Mouse (Mus musculus) thymus, adult 2 months (tissue): ENCODE data around the gene Blvrb. TPM values are rescaled to one million over a fixed set of nuclear protein-coding genes. Genes with fewer than 3 reads are reported as not detected.

Source experiments
- DNase-seq: peaks from one replicate; pipeline ENCODE4 v3.0.0; 2021
- H3K27ac ChIP-seq: fragments of 200-500 bp; 2 replicates; pipeline ENCODE4 v1.5.1; 2012; ENCODE audit warnings: low read length, control low read depth; ENCODE audit not compliant: control insufficient read depth, insufficient read depth
- H3K27me3 ChIP-seq: fragments of 200-500 bp; 2 replicates; pipeline ENCODE4 v1.6.1; 2012; ENCODE audit warnings: mild to moderate bottlenecking, low read length, moderate library complexity, mixed read lengths; ENCODE audit not compliant: control insufficient read depth, insufficient read depth
- H3K36me3 ChIP-seq: fragments of 200-500 bp; 2 replicates; pipeline ENCODE4 v1.6.1; 2012; ENCODE audit warnings: mild to moderate bottlenecking, low read length, moderate library complexity; ENCODE audit not compliant: control insufficient read depth, insufficient read depth
- H3K4me1 ChIP-seq: fragments of 200-500 bp; replicated peaks from 2 replicates; pipeline ENCODE4 v1.6.1; 2012; ENCODE audit warnings: low read length; ENCODE audit not compliant: control insufficient read depth, insufficient read depth
- H3K4me3 ChIP-seq: fragments of 200-500 bp; 2 replicates; pipeline ENCODE4 v1.5.1; 2012; ENCODE audit warnings: mild to moderate bottlenecking, low read length, control low read depth, moderate library complexity; ENCODE audit not compliant: control insufficient read depth, insufficient read depth
- CTCF ChIP-seq: fragments of 200-500 bp; IDR thresholded peaks from 2 replicates; pipeline ENCODE4 v1.5.1; 2012; ENCODE audit warnings: mild to moderate bottlenecking, control low read depth, low read length, moderate library complexity, borderline replicate concordance; ENCODE audit not compliant: control insufficient read depth, poor library complexity, insufficient read depth; ENCODE audit errors: extremely low read depth
- POLR2A ChIP-seq: fragments of 200-500 bp; IDR thresholded peaks from 2 replicates; pipeline ENCODE4 v1.6.1; 2012; ENCODE audit warnings: mild to moderate bottlenecking, low read length, control low read depth, moderate library complexity; ENCODE audit not compliant: control insufficient read depth, poor library complexity, insufficient read depth; ENCODE audit errors: extremely low read depth
- WGBS: fragments of 180-500 bp; shearing (Covaris S2); methylation state at CpG from one replicate; pipeline ENCODE4 v1.1.7; 2018; 5-methylcytosine and 5-hydroxymethylcytosine counted together
- polyA plus RNA-seq: library from polyadenylated mRNA; depleted of rRNA; stranded (reverse); fragments of >200 nt; gene quantifications from 2 replicates; pipeline ENCODE4 v1.2.3, GENCODE M21; 2012

Blvrb gene
- polyA plus RNA-seq, 1 experiment: 50.8 TPM

GRCm38 (mm10) chr7:27473156-27473834 is 25.5 kb downstream of the Blvrb start, which contains the start of gene Sertad3:
Gene Sertad3 (plus strand): TSS chr7:27473768.
- TF ChIP-seq CTCF (0 out of 2 replicates have a peak, but pooled peaks have one; percentile 39), POLR2A (peak; percentile 46)
- peak within 1 kb of the TSS; percentile 77 for H3K27ac ChIP-seq
- DNase-seq: peak; percentile 97
- H3K27me3 ChIP-seq: no peaks in the 10 kb centered on the region
- H3K36me3 ChIP-seq: peaks cover 9% of the 10 kb centered on the region; the same call in 1 of the 2 replicates
- H3K4me3 ChIP-seq: peak within 1 kb of the TSS; percentile 57
- under 1% methylated on average over 36 of the region's 36 CpGs for WGBS
- no peaks in the 10 kb centered on the region for H3K4me1 ChIP-seq

GRCm38 (mm10) chr7:27473835-27474489 is 26.2 kb downstream of the Blvrb start:
- no peak for DNase-seq
- H3K4me1 ChIP-seq: no peaks in the 10 kb centered on the region
- H3K4me3 ChIP-seq: peak overlapping the region; percentile 57
- H3K27me3 ChIP-seq: no peaks in the 10 kb centered on the region
- peak overlapping the region; percentile 77 for H3K27ac ChIP-seq
- peaks cover 9% of the 10 kb centered on the region; the same call in 1 of the 2 replicates for H3K36me3 ChIP-seq
- WGBS: under 1% methylated on average over 34 of the region's 34 CpGs
- TF ChIP-seq POLR2A (no peak), CTCF (no peak)

- Histone ChIP-seq H3K27ac (peak overlapping the region; percentile 77), H3K27me3 (no peaks in the 10 kb centered on the region), H3K4me3 (peak overlapping the region; percentile 57), H3K36me3 (peaks cover 9% of the 10 kb centered on the region; the same call in 1 of the 2 replicates), H3K4me1 (no peaks in the 10 kb centered on the region)
- under 1% methylated on average over 23 of the region's 23 CpGs for WGBS
- TF ChIP-seq CTCF: peak; percentile 42; the same call in 1 of the 2 replicates
- no peak for TF ChIP-seq POLR2A
- peak; percentile 93 for DNase-seq
These were observed 26.7 kb downstream of the Blvrb start for GRCm38 (mm10) chr7:27474490-27474954.

GRCm38 (mm10) chr7:27475596-27475995 is 27.8 kb downstream of the Blvrb start:
- 98% methylated on average over 2 of the region's 2 CpGs for WGBS
- no peak overlapping the region for H3K4me3 ChIP-seq
- no peaks in the 10 kb centered on the region for H3K27me3 ChIP-seq
- TF ChIP-seq POLR2A (no peak), CTCF (no peak)
- no peak for DNase-seq
- H3K4me1 ChIP-seq: no peaks in the 10 kb centered on the region
- H3K36me3 ChIP-seq: peaks cover 9% of the 10 kb centered on the region; the same call in 1 of the 2 replicates
- H3K27ac ChIP-seq: no peak overlapping the region

DNA sequence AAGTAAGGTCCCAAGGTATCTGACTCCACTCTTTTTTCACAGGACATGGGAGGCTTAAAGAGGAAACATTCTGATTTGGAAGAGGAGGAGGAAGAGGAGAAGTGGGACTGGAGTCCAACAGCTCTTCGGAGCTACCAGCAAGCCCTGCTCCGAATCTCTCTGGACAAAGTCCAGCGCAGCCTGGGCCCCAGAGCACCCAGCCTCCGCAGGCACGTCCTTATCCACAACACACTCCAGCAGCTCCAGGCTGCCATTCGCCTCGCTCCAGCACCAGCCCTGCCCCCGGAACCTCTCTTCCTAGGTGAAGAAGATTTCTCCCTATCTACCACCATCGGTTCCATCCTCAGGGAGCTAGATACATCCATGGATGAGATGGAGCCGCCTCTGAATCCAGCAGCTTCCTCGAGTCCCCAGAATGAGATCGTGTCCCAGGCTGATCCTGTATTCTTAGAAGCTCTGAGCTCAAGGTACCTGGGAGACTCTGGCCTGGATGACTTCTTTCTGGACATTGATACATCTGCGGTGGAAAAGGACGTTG is 28.4 kb downstream of the Blvrb start:
- H3K27me3 ChIP-seq: no peaks in the 10 kb centered on the region
- H3K4me1 ChIP-seq: no peaks in the 10 kb centered on the region
- H3K4me3 ChIP-seq: no peak overlapping the region
- H3K36me3 ChIP-seq: peaks cover 9% of the 10 kb centered on the region; the same call in 1 of the 2 replicates
- TF ChIP-seq POLR2A (no peak), CTCF (no peak)
- H3K27ac ChIP-seq: no peak overlapping the region
- DNase-seq: no peak
- WGBS: 96% methylated on average over 14 of the region's 14 CpGs

GRCm38 (mm10) chr7:27478561-27478960 is 30.8 kb downstream of the Blvrb start:
- TF ChIP-seq POLR2A (no peak), CTCF (no peak)
- DNase-seq: no peak
- H3K27ac ChIP-seq: no peak overlapping the region
- H3K36me3 ChIP-seq: peaks cover 9% of the 10 kb centered on the region; the same call in 1 of the 2 replicates
- no peak overlapping the region for H3K4me3 ChIP-seq
- H3K4me1 ChIP-seq: peaks cover 2% of the 10 kb centered on the region; the same call in 1 of the 2 replicates
- 74% methylated on average over 7 of the region's 7 CpGs for WGBS
- no peaks in the 10 kb centered on the region for H3K27me3 ChIP-seq
